Mouse (Mus musculus) neural tube, embryonic 14.5 days (tissue): ENCODE measurements at regions not wholly inside any gene's neighbourhood (a gene's known extent, or its start where the extent isn't known, plus 50 kb on each side); places are given as distances from the start of the nearest gene placed in this dataset.

Experiments
- ATAC-seq: fragments of 200-750 bp; cut with Nextera tagmentation; 2 replicates; pipeline ENCODE4 v1.8.0; 2017; ENCODE audit warnings: low read depth, mild to moderate bottlenecking, moderate TSS enrichment, moderate library complexity
- H3K27ac ChIP-seq: fragments of 300-500 bp; sonication (generic); 2 replicates; pipeline ENCODE4 v1.5.1; 2014; ENCODE audit warnings: low read depth, mild to moderate bottlenecking, control low read depth, low read length, moderate library complexity, mixed read lengths
- H3K27me3 ChIP-seq: fragments of 300-500 bp; sonication (generic); 2 replicates; pipeline ENCODE4 v1.6.1; 2014; ENCODE audit warnings: low read length; ENCODE audit not compliant: control insufficient read depth, insufficient read depth
- H3K36me3 ChIP-seq: fragments of 300-500 bp; sonication (generic); 2 replicates; pipeline ENCODE4 v1.6.1; 2014; ENCODE audit warnings: low read length, mixed read lengths; ENCODE audit not compliant: control insufficient read depth, insufficient read depth
- H3K4me1 ChIP-seq: fragments of 300-500 bp; sonication (generic); 2 replicates; pipeline ENCODE4 v1.6.1; 2014; ENCODE audit warnings: low read length; ENCODE audit not compliant: control insufficient read depth, insufficient read depth
- H3K4me2 ChIP-seq: fragments of 300-500 bp; sonication (generic); 2 replicates; pipeline ENCODE4 v1.6.1; 2014; ENCODE audit warnings: mild to moderate bottlenecking, low read depth, low read length, control low read depth
- H3K4me3 ChIP-seq: fragments of 300-500 bp; sonication (generic); 2 replicates; pipeline ENCODE4 v1.5.1; 2014; ENCODE audit warnings: low read depth, low read length, control low read depth, mixed read lengths
- H3K9ac ChIP-seq: fragments of 300-500 bp; sonication (generic); replicated peaks from 2 replicates; pipeline ENCODE4 v1.6.1; 2014; ENCODE audit warnings: low read depth, mild to moderate bottlenecking, control low read depth, low read length, mixed read lengths
- H3K9me3 ChIP-seq: fragments of 300-500 bp; sonication (generic); 2 replicates; pipeline ENCODE4 v1.6.1; 2016; ENCODE audit warnings: low read length; ENCODE audit not compliant: control insufficient read depth
- WGBS: fragments of 180-500 bp; shearing (Covaris S2); extraction: QIAGEN DNeasy Blood & Tissue Kit; methylation state at CpG from one replicate; pipeline ENCODE4 v1.1.7; 2014; 5-methylcytosine and 5-hydroxymethylcytosine counted together

DNA sequence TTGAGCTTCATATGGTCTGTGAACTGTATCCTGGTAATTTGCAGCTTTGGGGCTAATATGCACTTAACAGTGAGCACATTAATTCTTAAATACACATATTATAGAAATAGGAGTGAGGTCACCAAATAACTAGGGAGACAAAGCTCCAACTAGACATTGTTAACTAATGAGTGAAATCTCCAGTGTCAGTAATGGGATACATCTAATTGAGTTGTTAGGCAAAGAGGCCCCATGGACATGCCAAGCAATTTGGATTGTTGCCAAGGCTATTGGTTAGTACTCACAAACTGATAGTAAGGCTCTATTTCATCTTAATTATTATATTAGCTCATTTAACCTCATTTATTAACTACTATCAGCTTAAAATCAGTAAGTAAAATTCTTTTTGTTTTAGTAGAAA is 698.5 kb downstream of the Triml1 start:
- ATAC-seq, result no peak
- Histone ChIP-seq H3K4me1 (no peaks in the 10 kb centered on the region), H3K27ac (no peak overlapping the region), H3K9me3 (no peaks in the 10 kb centered on the region), H3K36me3 (no peaks in the 10 kb centered on the region), H3K4me3 (no peak overlapping the region), H3K27me3 (no peaks in the 10 kb centered on the region), H3K9ac (no peak overlapping the region), H3K4me2 (no peak overlapping the region)

DNA sequence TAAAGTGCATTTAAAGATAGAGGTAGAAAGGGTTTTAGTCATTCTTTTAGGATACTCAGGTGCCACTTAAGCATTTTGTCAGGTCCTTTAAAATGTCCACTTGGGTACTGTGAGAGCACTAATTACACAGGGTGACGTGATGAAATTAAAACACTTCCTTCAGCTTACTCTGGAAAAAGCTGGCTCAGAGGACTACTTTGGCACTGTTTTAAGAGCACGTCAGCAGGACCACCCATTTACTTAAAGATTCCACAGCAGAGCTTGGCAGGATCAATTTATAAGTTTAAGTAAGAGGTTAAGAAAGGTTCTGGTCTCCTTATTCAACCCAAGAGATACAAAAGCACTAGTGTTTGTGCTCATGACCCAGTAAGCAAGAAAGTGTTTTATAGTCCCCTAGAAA is 738.7 kb downstream of the Triml1 start:
- Histone ChIP-seq H3K9me3 (no peaks in the 10 kb centered on the region), H3K4me3 (no peak overlapping the region), H3K4me2 (no peak overlapping the region), H3K27me3 (no peaks in the 10 kb centered on the region), H3K36me3 (no peaks in the 10 kb centered on the region), H3K9ac (no peak overlapping the region), H3K27ac (no peak overlapping the region), H3K4me1 (no peaks in the 10 kb centered on the region)
- ATAC-seq, result no peak
- 27% methylated on average over 2 of the region's 2 CpGs for WGBS

DNA sequence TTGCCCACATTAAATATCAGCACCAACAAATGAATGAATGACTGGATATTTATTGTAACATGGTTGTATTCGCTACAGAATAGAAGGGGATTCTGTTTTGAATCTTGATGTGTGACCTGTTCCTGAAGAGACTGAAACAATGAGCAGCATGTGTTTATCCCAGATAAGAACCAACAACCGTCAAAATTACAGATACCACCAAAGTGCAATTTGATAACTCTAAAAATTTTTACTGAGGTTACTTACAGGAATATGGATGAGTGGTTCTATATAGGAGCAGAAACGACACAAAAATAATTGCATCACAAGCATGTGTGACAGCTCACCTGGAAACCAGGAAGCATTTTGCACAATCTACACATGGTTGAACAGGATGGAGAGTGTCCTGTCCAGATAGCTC is 744.4 kb downstream of the Triml1 start:
- H3K9me3 ChIP-seq, result no peaks in the 10 kb centered on the region
- no peaks in the 10 kb centered on the region for H3K4me1 ChIP-seq
- no peak overlapping the region for H3K4me2 ChIP-seq
- no peak overlapping the region for H3K4me3 ChIP-seq
- H3K9ac ChIP-seq, result no peak overlapping the region
- H3K27ac ChIP-seq, result no peak overlapping the region
- ATAC-seq, result no peak
- WGBS, result 85% methylated on average over 3 of the region's 3 CpGs
- H3K36me3 ChIP-seq, result no peaks in the 10 kb centered on the region
- H3K27me3 ChIP-seq, result no peaks in the 10 kb centered on the region

DNA sequence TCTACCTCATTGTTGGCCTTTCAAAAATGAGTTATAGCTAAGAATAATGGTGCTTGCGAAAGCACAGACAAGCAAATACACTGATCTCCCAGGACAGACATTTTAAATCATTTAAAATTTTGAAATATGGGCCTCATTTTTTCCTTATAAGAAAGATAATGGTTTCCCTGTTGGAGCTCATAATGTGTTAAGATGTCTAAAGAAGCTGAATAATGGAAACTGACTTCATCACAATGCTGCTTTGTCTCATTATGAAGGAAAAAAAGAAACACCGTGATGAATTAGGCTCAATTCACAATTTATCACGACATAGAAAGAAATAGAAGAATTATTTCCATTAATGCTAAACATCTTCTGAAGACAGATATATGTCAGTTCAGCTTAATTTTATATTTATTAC is 752.5 kb downstream of the Triml1 start:
- Histone ChIP-seq H3K36me3 (no peaks in the 10 kb centered on the region), H3K27me3 (no peaks in the 10 kb centered on the region), H3K27ac (no peak overlapping the region), H3K4me2 (no peak overlapping the region), H3K4me1 (no peaks in the 10 kb centered on the region), H3K9me3 (no peaks in the 10 kb centered on the region), H3K9ac (no peak overlapping the region), H3K4me3 (no peak overlapping the region)
- ATAC-seq, result no peak
- WGBS, result 60% methylated on average over 3 of the region's 3 CpGs

DNA sequence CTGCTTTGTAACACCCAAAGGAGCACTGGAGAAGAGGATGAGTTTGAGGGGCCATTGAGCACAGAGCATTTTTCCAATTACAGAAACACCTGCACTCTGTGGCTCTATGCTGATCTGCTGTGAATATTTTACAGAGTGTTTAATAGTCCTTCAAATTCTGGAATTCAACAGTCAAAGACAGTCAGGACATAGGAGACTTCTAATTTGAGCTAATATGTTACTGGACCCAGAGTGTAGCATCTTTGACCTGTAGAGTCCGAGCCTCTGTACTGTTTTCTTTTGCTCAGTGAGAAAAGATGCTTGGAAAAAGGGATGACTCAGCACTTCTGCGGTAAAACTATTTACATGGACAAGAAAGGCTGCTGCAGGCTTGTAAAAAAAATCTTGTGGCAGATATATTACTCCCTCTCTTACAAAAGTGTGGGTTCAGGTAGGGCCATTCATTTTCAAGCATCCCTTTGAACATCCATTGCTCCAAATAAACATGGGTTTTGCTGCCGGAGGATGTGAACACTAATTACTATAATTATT is 793.1 kb downstream of the Triml1 start:
- Histone ChIP-seq H3K9me3 (no peaks in the 10 kb centered on the region), H3K27me3 (no peaks in the 10 kb centered on the region), H3K36me3 (no peaks in the 10 kb centered on the region), H3K9ac (no peak overlapping the region), H3K27ac (no peak overlapping the region), H3K4me1 (no peaks in the 10 kb centered on the region), H3K4me2 (no peak overlapping the region), H3K4me3 (no peak overlapping the region)
- ATAC-seq, result no peak
- WGBS, result 70% methylated on average over 3 of the region's 3 CpGs

DNA sequence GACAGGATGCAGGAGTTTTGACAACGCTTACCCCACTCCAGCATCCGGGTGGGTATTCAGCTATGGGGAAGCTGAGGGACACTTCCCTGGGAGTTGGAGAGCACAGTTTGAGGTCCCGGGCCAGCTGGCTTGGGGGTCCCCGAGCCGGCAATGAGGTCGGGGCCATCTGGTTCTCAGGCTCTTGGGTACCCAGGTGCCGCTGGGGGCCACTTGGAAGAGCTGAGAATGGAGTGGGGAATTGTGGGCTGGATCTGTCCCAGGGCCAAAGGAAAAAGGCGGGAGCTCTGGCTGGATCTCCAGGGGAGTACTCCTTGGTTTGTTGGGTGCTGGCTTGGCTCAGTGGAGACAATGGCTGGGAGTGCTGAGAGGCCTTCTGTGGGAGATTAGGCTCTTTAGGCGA is 806.6 kb downstream of the Triml1 start:
- H3K4me1 ChIP-seq, result no peaks in the 10 kb centered on the region
- H3K9me3 ChIP-seq, result no peaks in the 10 kb centered on the region
- H3K4me2 ChIP-seq, result no peak overlapping the region
- H3K4me3 ChIP-seq, result no peak overlapping the region
- WGBS, result 93% methylated on average over 9 of the region's 9 CpGs
- ATAC-seq, result no peak
- no peaks in the 10 kb centered on the region for H3K27me3 ChIP-seq
- H3K27ac ChIP-seq, result no peak overlapping the region
- no peak overlapping the region for H3K9ac ChIP-seq
- no peaks in the 10 kb centered on the region for H3K36me3 ChIP-seq

DNA sequence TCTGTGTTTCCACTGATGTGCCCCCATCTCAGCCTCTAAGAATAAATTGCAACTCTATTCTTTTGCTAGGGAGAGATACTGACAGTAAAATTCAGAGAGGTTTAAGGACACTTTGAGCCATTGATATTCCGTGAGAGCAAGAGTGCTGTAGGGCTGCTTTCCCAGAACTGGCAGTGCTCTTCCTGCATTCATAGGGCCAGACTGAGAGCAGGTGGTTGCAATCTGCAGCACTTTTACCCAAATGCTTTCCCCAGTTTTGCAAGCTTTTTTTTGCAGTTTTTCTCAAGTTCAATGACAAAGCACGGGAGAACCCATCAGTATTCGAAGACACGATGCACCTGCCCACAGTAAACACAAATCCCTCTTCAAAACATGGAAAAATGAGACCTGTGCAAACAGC is 816.6 kb downstream of the Triml1 start:
- 82% methylated on average over 4 of the region's 4 CpGs for WGBS
- Histone ChIP-seq H3K36me3 (no peaks in the 10 kb centered on the region), H3K9ac (no peak overlapping the region), H3K27ac (no peak overlapping the region), H3K9me3 (no peaks in the 10 kb centered on the region), H3K4me3 (no peak overlapping the region), H3K4me1 (no peaks in the 10 kb centered on the region), H3K4me2 (no peak overlapping the region), H3K27me3 (no peaks in the 10 kb centered on the region)
- ATAC-seq, result no peak

DNA sequence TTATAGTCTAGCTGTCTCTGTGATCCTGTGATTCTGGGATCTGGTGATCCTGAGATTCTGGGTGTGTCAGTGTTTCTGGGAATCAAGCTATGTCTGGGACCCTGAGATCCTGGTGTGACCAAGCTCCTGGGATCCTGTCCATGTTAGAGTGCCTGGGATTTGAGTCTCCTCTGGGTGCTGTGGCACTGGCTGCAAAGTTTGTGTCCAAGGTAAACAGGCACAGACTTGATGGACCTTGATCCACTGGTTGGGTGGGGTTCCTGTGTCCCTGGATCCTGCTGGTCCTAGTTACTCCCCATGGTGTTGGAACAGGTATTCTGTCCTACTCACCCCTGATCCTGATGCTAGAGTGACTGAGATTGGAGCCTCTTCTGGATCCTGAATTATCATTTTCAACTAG is 818.4 kb downstream of the Triml1 start:
- H3K4me1 ChIP-seq, result no peaks in the 10 kb centered on the region
- ATAC-seq, result no peak
- H3K36me3 ChIP-seq, result no peaks in the 10 kb centered on the region
- H3K9ac ChIP-seq, result no peak overlapping the region
- no peak overlapping the region for H3K4me3 ChIP-seq
- H3K27ac ChIP-seq, result no peak overlapping the region
- no peaks in the 10 kb centered on the region for H3K27me3 ChIP-seq
- H3K4me2 ChIP-seq, result no peak overlapping the region
- H3K9me3 ChIP-seq, result no peaks in the 10 kb centered on the region

DNA sequence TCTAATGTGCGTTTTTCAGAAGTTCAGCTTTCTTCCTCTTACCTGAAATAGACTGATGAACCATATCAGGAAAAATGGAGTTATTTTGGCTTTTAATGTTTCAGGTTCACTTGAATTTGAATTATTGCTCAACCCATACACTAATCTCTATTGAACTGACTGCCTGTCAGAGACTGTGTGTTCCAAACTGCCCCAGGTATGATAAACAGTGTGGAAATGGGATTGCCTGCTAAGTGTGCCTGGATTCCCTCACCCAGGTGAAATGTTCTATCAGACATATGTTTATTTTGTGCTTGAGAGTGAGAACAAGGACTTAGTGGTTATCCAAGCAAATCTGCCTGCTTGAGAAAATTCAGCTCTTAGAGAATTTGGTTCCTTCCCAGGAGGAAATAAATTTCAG is 830.2 kb downstream of the Triml1 start:
- H3K27me3 ChIP-seq, result no peaks in the 10 kb centered on the region
- H3K4me2 ChIP-seq, result no peak overlapping the region
- H3K9ac ChIP-seq, result no peak overlapping the region
- H3K9me3 ChIP-seq, result no peaks in the 10 kb centered on the region
- H3K4me3 ChIP-seq, result no peak overlapping the region
- no peaks in the 10 kb centered on the region for H3K4me1 ChIP-seq
- no peaks in the 10 kb centered on the region for H3K36me3 ChIP-seq
- H3K27ac ChIP-seq, result no peak overlapping the region
- 97% methylated on average over 1 of the region's 1 CpGs for WGBS
- no peak for ATAC-seq

DNA sequence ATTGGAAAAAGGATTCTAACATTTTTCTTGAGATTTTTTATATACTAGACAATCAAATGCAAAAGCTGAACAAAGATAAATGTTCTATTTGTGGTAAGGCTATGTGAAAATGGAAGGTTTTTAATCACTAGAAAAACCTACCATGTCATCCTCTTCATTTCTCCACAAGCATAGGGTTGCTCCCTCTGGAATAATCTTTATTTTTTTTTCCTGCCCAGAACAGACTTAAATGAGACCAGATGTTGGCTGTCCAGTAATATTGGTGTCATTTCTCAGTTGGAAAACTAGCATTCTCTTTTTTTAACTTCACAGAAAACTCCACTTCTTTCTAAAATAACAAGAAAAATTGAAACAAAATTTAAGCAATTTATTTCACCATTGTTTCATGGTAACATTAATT is 849.9 kb downstream of the Triml1 start:
- H3K36me3 ChIP-seq, result no peaks in the 10 kb centered on the region

More for the DNA sequence above, 849.9 kb downstream of the Triml1 start:
- ATAC-seq, result no peak
- H3K4me1 ChIP-seq, result no peaks in the 10 kb centered on the region
- no peak overlapping the region for H3K4me2 ChIP-seq
- no peak overlapping the region for H3K9ac ChIP-seq
- H3K9me3 ChIP-seq, result no peaks in the 10 kb centered on the region
- no peak overlapping the region for H3K4me3 ChIP-seq
- H3K27ac ChIP-seq, result no peak overlapping the region
- H3K27me3 ChIP-seq, result no peaks in the 10 kb centered on the region
